Mouse (Mus musculus) lung, adult 2 months (tissue): Measurements from ENCODE around the gene Gm21913. TPM values are rescaled to one million over a fixed set of nuclear protein-coding genes. Genes with fewer than 3 reads are reported as not detected.
"Not testable (repeated sequence)": the region's sequence is repeated elsewhere in the genome, so short reads cannot be mapped to it uniquely, and the experiment has no call there.

Experiments used
- DNase-seq: peaks from one replicate; pipeline ENCODE4 v3.0.0; 2022
- H3K4me1 ChIP-seq: fragments of 200-500 bp; 2 replicates; pipeline ENCODE4 v1.6.1; 2011; ENCODE audit warnings: low read length; ENCODE audit not compliant: control insufficient read depth, insufficient read depth
- H3K4me3 ChIP-seq: fragments of 200-500 bp; replicated peaks from 2 replicates; pipeline ENCODE3; 2011; ENCODE audit warnings: low read depth, mild to moderate bottlenecking, control low read depth, low read length; ENCODE audit errors: extremely low read depth
- WGBS: fragments of 180-500 bp; shearing (Covaris S2); methylation state at CpG from one replicate; pipeline ENCODE4 v1.1.7; 2018; 5-methylcytosine and 5-hydroxymethylcytosine counted together
- polyA plus RNA-seq: library from polyadenylated mRNA; depleted of rRNA; stranded (reverse); fragments of >200 nt; gene quantifications from 2 replicates; pipeline ENCODE4 v1.2.3, GENCODE M21; 2012; rRNA removed

Gene Gm21913
- not detected in 2 replicates for polyA plus RNA-seq

DNA sequence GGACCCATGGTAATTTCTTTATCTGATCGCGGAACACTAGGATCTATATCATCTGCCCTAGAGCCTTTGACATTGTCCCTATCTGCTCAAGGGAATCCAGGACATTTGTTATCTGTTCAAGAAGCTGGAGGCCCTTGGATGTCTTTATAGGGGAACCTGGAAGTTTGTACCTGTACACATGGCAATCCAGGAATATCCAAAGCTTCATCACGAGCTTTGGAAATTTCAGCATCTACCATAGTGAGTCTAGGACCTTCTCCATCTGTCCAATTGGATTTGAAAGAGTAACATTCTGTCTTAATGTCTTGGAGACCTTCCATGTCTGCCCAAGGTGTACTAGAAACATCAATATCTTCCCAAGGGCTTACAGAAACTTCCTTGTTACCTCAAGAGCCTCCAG, at the start of gene Gm21913:
Gene Gm21913, plus strand, starts transcription at position 301 of the 400 bp plus-strand sequence.
- no CpG with 5 or more reads among the region's 3 CpGs for WGBS

More for the DNA sequence above, at the start of gene Gm21913:
- not testable (repeated sequence) for DNase-seq, H3K4me1 ChIP-seq, H3K4me3 ChIP-seq

Other genes starting within 250 kb of the Gm21913 start
- not detected in 2 replicates for gene Gm29110, start 153.4 kb upstream of the Gm21913 start, polyA plus RNA-seq